Mouse (Mus musculus): ENCODE measurements around the gene Pdk2.

The Pdk2 gene

DNA sequence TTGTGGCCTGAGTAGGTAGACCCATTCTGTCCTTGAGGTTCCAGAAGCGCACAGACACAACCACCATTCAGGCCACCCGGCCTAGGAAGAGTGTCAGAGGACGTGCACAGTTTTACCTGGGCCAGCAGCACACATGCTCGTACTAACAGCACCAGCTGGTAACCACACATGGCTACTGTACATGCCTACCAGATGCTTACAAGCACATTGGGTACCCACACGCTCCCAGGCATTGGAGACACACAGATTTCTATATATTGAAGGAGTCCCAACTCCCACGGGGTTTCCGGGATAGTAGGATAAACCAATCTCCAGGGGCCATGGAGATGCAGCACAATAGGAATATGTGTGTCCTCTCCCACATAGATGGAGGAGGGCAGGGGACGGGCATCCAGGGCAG, 38.4 kb downstream of the Pdk2 start:
- no peak for DNase-seq (ENCODE audit: low spot score in 2 of 2)

DNA sequence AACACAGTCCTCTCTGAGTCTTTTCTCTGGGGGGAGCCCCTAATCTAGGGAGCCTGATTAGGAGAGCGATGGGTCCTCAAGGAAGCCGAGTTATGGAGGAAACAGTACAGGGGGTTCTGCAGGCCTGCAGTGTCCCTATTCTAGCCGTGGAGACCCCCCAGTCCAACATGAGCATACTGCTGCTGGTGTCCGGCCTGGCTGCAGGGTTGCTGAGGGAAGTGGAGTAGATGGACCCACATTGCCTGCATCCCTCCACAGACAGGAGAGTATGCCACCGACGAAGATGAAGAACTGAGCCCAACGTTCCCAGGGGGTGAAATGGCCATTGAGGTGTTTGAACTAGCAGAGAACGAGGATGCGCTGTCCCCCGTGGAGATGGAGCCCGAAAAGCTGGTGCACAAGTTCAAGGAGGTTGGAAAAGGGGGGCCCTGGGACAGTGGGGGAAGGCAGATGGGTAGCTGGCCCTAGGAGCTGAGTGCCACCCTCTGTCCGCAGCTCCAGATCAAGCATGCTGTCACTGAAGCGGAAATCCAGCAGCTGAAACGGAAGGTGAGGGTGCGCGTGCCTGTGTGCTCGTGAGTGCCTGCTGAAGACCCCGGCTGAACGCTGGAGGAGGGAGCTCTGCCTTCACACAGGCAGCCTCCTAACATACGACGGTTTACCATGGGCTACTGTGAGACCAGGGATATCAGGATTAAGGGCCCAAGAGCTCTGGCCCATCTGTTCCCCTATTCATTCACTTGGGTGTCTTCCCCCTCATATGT, 39.4 kb downstream of the Pdk2 start:
- no peak for DNase-seq (ENCODE audit: low spot score in 2 of 2)

DNA sequence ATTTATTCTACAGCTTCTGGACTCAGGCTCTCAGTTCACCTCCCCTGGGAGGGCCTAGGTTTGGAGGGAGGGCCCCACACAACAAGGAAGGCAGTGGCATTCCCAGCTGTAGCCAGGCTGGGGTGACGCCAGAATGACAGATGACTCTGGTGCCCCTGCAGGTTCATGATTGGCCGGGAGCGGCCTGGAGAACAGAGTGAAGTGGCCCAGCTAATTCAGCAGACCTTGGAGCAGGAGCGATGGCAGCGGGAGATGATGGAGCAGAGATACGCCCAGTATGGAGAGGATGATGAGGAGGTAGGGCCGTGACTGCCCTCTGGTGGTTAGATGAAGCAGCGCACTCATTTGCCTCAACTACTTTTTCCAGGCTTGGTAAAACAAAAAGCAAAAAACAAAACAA, 40.1 kb downstream of the Pdk2 start:
- peak; percentile 50 to 51 for DNase-seq (ENCODE audit: low spot score in 2 of 2)

DNA sequence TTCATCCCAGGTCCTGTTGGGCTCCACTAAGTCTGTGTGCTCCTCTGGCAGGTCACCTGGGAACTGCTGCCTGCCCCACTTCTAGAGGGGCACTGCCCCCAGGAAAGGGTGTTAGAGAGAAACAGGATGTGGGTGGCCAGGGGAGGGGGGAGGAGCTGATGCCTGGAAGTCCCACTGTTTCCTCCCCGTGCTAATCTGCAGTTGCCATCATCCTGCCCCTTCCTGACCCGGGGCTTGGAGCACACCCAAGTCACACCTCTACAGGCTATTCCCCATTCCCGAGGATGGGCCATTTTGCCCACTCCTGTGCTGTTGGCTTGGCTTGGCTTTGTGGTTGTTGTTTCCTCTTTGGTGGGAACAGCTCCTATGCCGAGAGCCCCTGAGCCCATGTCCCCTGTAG, 40.6 kb downstream of the Pdk2 start:
- DNase-seq (ENCODE audit: low spot score in 2 of 2): peak; percentile 49 to 67

DNA sequence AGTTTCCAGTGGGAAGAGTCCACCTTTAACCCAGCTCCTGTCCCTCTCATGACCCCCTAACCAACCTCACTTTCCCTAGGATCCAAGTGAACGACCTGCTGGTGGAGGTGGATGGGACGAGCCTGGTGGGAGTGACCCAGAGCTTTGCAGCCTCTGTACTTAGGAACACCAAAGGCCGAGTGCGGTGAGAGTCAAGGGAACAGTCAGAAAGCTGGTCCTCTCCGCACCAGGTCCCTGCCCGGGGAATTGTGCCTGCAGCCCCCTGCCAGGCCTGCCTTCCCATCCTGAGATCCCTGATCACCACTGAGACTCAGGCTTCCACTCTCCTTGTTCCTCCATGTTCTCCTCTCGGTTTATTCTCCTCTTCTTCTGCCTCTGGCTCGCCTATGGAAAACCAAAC, 41.0 kb downstream of the Pdk2 start:
- no peak for DNase-seq (ENCODE audit: low spot score in 2 of 2)

DNA sequence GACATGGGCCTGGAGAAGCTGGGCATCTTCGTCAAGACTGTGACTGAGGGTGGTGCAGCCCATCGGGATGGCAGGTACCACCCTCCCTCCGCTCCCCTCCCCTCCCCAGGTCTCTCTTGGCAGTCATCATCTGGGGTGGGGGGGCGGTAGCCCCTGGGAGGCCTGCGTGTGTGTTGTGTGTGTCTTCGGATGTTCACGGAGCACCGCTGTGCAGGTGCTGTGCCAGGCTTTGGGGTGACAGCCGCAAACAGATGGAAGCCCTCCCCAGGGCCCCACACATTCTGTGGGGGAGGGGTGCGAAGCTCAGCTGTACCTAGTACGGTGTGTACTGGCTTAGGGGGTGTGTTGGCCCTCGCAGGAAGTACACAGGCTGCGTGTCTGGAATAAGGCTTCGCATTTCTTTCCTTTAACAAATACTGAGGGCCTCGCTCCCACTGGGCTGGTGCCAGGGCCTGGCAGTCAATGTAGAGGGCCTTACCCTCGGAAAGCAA, 43.1 kb downstream of the Pdk2 start:
- DNase-seq (ENCODE audit: low spot score in 2 of 2): peak; percentile 51 to 52

DNA sequence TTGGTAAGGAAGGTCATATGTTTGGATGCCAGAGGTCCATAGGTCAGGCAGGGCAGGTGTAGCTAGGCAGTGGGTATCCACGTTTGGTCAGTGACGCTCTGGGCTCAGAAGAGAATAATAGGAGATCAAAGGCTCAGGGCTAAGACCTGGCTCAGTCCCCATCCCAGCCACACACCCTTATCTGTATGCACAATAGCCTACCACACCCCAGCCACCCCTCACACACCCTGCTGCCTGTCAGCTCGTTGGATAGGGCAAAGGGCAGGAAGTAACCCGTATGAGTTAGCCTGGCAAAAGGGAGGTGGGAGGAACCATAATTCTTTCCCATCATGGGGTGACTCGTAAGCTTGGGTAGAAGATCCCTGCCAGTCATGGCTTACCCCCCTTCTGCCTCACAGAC, 43.6 kb downstream of the Pdk2 start:
- no peak for DNase-seq (ENCODE audit: low spot score in 2 of 2)

DNA sequence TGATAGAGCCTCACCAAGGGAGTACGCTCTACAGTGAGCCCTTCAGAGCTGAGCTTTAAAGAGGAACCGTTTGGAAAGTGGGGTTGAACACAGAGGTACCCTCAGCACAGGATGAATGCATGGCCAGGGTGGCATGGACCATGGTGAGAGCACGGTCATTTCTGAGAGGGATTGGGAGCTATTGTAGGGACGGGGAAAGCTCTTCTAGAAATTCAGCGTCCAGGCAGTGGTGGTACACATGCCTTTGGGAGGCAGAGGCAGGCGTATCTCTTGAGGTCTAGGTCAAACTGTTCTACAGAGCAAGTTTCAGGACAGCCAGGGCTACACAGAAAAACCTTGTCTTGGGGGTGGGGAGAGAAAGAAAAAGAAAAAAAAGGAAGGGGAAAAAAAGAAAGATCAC, 44.2 kb downstream of the Pdk2 start:
- DNase-seq (ENCODE audit: low spot score in 2 of 2): no peak

DNA sequence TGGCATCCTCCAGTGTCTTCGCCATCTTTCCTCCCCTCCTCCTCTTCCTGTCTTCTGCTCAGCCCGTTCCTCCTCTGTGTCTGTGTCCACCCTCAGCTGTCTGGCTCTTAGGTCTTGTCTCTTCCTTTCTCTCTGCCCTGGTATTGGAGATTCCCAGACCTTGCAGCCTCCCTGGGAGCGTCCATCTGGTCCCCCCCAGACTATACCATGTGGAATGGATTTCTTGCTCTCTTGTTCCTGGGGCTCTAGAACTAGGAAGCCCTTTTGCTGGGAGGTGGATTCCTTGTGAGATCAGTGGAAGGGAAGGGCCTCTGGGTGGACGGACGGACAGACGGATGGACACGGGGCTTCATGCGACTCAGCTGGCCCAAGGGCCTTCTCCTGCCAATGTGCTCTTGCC, 45.1 kb downstream of the Pdk2 start:
- no peak for DNase-seq (ENCODE audit: low spot score in 2 of 2)

DNA sequence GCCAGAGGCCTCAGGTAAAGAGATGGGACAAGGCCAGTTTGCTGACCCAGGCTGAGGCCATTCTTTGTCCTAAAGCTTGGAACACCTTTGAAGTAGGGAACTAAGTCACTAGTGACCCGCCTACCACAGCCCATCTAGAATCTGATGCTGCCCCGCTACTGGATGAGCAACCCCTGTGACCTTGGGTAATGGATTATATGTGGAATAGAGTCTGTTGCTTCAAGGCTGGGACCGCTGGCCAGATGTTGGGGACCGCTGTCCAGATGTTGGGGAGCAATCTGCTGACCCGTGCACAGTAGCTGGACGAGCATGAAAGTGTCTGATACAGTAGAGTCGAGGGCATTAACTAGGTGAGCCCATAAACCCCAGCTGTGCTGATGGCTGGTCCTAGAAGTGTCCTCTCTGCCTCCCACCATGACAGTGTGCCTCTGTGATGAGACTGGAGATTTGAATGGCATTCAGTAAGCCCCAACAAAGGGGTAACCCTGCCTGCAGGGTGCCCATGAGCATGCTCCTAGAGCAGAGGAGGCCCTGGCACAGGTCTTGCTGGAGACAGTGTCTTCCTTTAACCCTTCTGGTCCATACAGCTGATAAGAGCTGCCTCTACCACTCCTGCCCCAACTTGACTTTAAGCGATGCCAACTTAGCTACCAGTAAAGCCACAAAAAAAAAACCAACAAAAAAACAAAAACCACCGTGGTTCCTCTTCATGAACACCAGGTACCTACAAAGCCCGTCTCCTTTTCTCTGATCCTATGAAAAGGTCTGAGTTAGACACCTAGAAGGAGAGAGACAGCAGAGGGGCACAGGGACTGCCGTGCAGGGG, 46.0 kb downstream of the Pdk2 start:
- DNase-seq (ENCODE audit: low spot score in 2 of 2): no peak

DNA sequence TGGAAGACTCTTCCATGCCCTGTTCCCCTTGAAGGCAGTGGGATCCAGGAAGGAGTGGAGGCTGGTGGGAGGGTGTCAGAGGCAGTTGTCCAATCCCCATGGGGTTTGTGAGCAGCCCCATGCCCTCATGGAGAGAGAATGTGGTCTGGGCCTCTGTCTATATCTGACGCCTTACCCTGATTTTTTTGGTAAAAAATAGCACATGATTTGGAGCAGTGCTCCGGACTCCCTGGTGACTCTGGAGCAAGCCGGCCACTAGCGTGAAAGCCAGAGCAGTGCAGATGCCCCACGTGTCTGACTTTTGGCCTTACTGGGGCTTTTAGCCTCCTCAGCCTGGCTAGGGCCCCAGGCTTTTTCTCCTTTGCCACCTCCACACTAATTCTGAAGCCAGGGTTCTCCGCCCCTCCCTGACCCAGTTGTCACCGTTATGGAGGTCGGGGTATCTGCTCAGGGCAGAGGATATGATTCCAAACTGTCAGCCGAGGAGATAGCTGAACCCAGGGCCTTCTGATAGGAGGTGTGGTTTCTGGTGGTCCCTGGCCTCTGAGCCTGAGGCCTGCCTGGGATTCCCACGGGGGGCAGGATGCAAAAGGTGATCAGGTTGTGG, 46.8 kb downstream of the Pdk2 start:
- DNase-seq (ENCODE audit: low spot score in 2 of 2): no peak

DNA sequence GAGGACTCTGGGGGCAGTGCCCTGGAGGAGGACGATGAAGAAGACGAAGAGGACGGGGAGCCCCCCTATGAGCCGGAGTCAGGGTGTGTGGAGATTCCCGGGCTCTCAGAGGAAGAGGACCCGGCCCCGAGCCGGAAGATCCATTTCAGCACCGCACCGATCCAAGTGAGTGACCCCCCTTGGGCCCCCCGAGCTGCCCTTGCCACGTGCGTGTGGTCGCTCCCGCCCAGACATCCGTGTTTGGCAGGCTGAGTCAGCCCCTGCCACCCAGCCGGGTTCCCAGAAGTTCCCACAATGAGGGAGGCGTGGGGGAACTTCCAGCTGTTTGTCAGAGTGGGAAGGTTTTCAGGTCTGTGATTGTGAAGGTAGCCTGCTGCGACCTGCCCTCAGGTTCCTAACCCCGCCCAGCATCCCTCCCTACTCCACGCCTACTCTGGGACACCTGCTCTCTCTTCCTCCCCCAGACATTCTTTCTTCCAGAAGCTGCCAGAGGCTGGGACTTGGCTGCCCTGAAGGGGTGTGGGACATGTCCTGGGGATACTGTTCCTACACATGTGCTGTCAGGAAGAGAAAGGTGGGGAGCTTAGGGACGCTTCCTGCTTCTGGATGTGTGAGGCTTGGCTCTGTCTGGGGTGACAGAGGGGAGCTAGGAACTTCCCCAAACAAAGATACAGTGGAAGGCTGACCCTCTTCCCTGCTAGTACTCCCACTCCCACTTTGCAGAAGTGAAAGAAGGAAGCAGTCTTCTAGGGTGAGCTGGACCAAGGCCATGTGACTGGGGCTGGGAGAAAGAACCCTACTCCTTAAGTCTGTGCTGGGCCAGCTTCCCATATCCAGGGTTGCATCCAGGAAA, 48.2 kb downstream of the Pdk2 start:
- no peak for DNase-seq (ENCODE audit: low spot score in 2 of 2)

DNA sequence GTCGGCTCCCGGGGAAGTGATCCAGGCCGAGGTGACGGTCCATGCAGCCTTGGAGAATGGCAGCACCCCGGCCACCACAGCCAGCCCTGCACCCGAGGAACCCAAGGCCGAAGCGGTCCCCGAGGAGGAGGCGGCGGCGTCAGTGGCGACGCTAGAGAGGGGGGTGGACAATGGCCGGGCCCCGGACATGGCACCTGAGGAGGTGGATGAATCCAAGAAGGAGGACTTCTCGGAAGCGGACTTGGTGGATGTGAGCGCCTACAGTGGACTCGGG, 48.7 kb downstream of the Pdk2 start:
- DNase-seq (ENCODE audit: low spot score in 2 of 2): no peak

DNA sequence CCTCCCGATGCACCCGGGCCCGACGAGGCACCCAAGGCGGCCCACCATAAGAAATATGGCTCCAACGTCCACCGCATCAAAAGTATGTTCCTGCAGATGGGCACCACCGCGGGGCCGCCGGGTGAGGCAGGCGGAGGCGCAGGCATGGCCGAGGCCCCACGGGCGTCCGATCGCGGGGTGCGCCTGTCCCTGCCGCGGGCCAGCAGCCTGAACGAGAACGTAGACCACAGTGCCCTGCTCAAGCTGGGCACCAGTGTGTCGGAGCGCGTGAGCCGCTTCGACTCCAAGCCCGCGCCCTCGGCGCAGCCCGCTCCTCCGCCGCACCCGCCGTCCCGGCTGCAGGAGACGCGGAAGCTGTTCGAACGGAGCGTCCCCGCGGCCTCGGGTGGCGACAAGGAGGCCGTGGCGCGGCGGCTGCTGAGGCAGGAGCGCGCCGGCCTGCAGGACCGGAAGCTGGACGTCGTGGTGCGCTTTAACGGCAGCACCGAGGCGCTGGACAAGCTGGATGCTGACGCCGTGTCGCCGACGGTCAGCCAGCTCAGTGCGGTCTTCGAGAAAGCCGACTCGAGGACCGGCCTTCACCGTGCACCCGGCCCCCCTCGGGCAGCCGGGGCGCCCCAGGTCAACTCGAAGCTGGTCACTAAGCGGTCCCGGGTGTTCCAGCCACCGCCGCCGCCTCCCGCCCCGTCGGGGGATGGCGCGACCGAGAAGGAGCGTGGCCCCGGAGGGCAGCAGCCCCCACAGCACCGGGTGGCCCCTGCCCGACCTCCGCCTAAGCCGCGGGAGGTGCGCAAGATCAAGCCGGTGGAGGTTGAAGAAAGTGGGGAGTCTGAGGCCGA, 49.3 kb downstream of the Pdk2 start:
- peak; percentile 35 to 37 for DNase-seq (ENCODE audit: low spot score in 2 of 2)

DNA sequence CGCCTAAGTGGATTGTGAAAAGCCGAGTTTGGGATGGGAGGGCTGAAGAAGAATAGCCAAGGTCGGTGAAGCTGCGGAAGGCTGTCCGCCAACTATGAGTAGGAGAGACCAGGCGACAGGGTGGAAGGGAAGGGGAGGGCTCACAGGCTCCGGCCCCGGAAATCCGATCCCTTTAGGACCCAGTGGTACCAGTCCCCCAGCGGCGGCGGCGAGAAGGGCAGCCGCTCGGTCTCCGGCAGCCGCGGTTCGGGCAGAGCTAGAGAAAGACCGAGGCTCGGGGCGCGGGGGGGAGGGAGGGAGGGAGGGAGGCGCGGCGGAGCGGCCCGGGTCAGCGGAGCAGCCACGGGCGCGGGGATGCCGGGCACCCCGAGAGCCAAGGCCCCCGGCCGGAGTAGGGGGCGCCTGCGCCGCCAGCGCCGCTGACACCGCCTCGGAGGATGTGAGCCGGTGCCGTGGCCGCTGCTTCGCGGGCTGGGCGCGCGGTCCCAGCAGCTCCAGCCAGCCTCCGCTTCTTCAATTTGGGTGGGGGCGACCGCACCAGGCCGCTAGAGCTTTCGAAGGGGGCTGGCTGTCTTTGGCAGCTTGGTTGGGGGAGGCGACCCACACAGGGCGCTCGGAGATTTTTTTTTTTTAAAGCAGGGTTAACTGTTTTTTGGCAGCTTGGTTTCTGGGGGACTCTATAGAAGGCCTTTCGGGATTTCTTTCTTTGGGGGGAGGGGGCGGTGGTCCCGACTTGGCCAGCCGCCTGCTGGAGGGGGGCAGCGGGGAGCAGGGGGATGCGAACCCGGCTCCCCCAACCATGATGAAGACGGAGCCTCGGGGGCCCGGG, 50.2 kb downstream of the Pdk2 start, which contains the start of gene Ppp1r9b:
TSS of gene Ppp1r9b (plus strand) at position 287 of the 829 bp plus-strand sequence.
- DNase-seq (ENCODE audit: low spot score in 2 of 2): peak; percentile 82 to 88

DNA sequence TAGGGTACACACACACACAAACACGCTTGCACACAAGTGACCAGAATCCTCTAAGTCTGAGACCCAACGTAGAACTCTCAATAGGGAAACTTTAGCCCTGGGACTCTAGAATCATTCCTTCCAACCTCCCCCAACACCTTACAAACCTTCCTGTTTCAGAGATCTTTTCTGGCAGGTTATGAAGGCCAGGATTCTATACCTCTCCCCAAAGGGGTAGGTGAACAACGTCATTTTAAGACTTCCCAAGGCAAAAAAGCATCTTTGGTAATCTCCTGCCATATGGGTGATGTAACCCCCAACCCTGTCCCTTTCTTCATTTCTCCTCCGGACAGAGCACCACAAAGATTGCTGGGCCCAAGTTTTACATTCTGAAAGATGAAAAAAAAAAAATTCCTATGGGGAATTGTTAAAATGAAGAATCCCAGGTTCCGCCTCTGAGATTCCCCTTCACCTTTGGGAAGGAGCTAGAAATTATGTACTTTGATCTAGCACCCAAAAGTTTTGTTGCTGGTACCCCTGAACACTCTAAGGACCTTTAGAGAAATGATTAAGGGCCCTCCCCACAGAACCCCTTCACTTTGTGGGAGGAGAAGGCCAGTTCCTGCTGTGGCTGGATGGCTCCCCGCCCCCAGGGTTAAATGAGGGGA, 50.9 kb downstream of the Pdk2 start:
- no peak for DNase-seq (ENCODE audit: low spot score in 2 of 2)

DNA sequence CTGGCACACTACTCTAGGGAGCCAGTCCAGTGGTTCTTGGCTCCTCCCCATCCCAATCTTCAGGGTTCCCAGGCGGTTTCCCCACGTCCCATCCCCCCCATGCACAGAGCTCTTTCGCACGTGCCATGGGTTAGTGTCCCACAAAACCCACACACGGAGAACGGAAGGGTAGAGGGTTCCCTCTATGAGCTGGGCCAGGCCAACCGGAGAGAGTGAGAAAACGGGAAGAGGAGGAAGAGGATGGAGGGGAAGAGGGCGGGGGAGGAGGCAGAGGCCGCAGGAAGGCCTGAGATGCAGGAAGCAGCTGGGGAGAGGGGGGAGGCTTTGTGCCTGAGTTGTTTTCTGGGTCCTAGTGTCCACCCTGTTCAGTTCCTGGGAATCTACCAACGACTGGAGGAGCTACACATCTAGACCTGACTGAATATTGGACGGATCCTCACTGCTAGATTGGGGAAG, 51.6 kb downstream of the Pdk2 start:
- DNase-seq (ENCODE audit: low spot score in 2 of 2): peak; percentile 46 to 61

DNA sequence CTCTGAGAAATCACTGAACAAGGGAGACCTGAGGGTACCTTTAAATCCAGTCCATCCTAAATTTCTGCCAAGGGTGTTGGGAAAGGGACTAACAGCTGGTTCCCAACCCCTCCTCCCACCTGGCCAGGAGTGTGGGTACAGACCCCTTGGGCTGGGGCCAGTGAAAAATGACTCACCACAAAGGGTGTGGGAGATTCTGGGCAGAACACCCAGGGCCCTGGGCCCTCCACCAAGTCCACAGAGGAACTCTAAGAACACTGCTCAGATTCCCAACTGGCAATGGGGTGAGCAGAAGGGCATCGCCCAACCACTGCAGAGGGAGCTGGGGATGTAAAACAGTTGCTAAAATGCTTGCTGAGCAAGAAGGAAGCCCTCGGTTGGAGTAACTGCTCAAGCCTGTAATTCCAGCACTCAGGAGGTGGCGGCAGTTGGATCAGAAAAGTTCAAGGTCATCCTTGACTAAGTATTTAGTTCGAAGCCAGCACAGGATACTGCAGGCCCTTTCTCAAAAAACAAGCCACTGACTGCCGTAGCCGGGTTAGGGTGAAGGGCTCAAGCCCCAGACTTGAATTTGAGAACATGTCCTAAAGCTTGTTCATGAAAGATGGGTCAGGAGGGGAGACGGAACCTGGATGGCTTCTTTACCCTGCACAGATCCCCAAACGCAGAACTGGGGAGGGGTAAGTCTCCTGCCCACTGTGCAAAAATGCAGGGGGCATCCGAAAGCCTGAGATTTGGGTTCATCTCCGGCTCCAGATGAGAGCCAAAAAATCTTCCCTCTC, 52.2 kb downstream of the Pdk2 start:
- DNase-seq (ENCODE audit: low spot score in 2 of 2): no peak

DNA sequence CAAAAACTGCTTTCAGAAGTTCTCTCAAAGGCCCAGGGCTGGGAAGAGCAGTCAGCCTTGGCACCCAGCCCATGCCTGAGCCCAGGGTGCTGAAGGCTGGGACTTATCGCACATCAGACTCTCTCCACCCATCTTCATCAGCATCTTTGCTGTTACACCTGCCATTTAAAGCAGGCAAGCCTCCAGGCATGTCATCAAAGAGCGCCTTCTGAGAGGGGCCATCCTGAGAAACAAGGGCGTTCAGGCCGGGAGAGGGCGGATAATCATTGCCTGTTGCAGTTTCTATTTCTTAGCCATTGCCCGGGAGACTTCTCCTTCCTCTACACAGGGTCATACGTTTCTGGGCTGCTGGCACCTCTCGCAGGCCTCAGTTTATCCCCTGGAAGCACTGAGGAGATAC, 53.3 kb downstream of the Pdk2 start:
- no peak for DNase-seq (ENCODE audit: low spot score in 2 of 2)

Data from natural killer cell, adult 2 months (primary cell).